Mouse (Mus musculus) forelimb bud, embryonic 11.5 days (tissue): ENCODE results near the gene BC024063.
"Not testable (repeated sequence)": the region's sequence is repeated elsewhere in the genome, so short reads cannot be mapped to it uniquely, and the experiment has no call there.

ENCODE experiments used
- DNase-seq: peaks from one replicate; pipeline ENCODE4 v3.0.0-alpha.2; 2012; ENCODE audit warnings: low read depth, low spot score

The BC024063 gene

DNA sequence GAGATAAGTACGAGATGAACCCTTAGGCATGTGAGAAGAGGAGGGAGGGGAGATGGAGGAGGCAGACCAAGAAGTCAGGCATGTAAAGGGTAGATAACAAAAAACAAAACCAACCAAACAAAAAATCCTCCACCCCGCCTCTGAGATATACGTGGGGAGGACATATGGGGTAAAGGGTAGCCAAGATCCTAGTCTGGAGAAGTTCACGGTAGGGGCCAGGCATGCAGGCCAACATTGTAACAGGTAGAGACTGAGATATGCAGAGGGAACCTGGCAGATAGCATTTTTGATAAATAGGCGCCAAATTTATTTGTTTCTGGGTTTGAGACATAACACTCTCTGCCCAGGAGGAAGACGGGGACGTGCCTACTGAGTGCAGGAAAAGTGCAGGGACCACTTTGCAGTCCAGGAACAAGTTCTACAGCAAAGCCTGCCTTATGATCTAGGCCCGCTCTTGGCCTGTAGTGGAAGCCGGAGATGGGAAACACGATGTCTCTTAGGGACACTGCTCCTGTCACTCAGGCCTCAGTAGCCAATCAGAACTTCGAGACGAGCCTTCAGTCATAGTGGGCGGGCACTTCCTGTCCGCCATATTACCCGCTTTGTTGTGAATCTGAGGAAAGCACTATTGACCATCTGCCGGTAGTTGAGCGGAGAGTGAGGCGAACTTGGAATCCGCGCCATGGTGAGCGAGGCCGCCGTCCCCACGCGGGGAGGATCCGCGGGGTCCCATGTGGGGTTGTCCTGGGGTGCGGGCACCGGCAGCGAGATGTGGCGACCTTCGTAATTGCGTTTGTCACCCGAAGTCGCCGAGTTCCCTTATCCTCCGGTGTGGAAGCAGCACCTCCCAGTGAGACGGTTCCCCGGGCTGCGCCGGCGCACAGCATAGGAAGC, at the start of gene BC024063:
Gene BC024063, plus strand, starts transcription at position 626 of the 894 bp plus-strand sequence.
- DNase-seq, result peak; percentile 71

DNA sequence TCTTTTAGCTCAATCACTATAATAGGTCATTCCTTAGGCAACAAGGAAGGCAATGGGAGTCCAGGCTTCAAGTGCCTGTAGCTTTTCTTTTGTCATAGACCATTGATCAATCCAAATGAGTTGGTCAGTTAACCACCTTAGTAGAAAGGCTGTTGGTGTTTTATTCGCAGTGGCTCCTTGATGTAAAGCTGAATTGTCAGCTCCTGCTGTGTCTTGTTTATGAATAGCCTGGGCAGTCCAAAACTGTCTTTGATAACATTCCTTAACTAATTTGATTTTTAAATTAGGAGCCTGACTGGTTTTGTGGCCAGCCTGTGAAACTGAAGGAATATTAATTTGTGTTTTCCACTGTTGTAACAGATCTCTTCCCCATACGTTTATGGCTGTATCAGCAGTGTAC, 41.0 kb upstream of the BC024063 start:
- no peak for DNase-seq

DNA sequence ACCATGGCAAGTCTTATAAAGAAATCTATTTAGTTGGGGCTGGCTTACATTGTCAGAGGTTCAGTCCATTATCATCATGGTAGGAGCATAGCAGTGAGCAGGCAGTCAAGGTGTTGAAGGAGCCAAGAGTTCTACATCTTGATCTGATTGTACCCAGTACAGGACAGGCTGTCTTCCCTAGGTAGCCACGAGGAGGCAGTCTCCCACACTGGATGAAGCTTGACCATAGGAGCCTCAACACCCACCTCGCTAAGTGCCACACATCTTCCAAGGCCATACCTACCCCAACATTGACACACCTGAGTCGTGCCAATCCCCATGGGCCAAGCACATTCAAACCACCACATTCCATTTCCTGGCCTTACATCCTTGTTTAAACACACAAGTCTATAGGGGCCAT, 36.5 kb upstream of the BC024063 start:
- DNase-seq, result no peak

DNA sequence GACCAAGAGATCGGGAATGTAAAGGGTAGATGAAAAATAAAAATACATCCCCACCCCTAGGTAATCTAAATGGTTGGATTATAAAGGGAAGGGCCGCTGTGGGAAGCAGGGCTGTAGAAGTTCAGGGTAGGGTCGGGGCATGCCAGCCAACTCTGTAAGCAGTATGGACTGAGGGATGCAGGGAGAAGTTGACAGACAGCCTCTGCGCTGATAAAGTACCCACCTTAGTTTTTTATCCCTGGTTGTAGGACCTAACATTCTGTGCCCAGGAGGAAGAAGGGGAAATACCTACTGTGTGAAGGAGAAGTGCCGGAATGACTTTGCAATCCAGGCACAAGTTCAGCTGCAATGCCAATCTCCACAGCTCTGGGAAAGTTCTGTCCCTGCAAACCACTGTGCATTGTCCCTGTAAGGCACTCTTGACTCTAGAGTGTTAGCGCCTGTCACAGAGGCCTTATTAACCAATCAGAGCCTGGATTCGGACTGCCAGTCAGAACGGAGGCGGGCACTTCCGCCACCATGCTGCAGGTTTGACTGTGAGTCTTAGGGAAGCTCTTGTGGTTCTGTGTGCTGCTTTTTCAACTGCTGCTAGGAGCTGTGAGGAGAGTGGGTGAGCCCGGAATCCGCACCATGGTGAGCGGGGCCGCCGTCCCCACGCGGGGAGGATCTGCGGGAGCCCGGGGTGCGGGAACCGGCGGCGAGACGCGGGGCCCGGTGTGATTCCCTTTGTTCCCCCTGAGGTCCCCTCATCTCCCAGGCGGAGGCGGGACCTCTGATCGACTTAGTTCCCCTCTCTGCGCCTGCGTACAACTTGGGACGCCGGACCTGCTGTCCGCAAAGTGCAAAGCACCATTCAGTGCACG, 35.3 kb upstream of the BC024063 start, which contains the start of gene Zfp873:
Gene Zfp873, plus strand, starts transcription at position 527 of the 863 bp plus-strand sequence.
- peak; percentile 95 for DNase-seq

GRCm38 (mm10) chr10:82048460-82048804, 34.7 kb upstream of the BC024063 start:
- DNase-seq, result not testable (repeated sequence)

GRCm38 (mm10) chr10:82083622-82083971, 444 bp downstream of the BC024063 start:
- not testable (repeated sequence) for DNase-seq

GRCm38 (mm10) chr10:82117206-82117605, 34.1 kb downstream of the BC024063 start:
- no peak for DNase-seq

DNA sequence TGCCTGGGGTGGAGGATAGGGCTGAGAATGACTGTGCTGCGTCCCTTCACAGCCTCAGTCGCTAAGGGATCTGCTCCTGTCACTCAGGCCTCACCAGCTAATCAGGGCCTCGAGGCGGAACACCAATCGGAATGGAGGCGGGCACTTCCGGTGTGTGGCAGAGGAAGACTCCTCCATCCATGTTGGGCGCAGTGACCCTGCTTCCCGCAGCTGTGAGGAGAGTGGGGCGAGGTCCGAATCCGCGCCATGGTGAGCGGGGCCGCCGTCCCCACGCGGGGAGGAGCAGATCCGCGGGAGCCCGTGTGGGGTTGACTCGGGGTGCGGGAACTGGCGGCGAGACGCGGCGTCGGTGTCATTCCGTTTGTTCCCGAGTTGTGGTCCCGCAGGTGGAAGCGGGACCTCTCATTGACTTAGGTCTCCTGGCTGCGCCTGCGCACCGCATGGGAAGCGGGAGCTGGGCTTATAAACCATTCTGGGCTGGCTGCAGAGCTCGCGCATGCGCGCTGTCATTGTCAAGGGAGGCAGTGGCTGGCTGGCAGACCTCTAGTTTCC, 44.8 kb downstream of the BC024063 start, which contains the start of gene AU041133:
Gene AU041133, plus strand, starts transcription at position 164 of the 552 bp plus-strand sequence.
- DNase-seq, result peak; percentile 91

DNA sequence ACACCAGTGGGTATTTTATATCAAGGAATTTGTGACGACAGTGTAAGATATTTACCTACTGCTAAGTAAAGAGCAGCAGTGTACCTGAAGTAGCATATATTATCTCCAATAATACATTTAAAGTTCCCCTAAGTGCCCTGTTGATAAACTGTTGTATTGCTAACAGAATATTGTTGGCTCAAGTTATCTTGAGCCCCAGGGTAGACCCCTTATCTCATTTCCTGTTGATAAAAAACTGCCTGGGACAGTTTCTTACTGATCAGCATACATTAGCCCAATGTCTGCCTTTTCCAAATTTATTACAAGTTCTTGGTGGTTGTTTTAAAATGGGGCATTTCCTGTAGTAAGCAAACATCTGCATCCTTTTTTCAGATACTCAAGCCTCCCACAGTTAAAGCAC, 62.1 kb downstream of the BC024063 start:
- DNase-seq, result no peak

- DNase-seq, result no peak
Measured at GRCm38 (mm10) chr10:82147571-82147970, 64.4 kb downstream of the BC024063 start.
